Mouse (Mus musculus) megakaryocyte, embryonic 14.5 days (primary cell): Measurements from ENCODE around the gene Rnf19b.

Source experiments
- FLI1 ChIP-seq: IDR thresholded peaks from 2 replicates; pipeline ENCODE4 v1.6.1; 2012; ENCODE audit warnings: low read length, inconsistent platforms, mixed read lengths
- GATA1 ChIP-seq: IDR thresholded peaks from 3 replicates; pipeline ENCODE4 v1.6.1; 2012; ENCODE audit warnings: mixed read lengths, low read length, inconsistent platforms, borderline replicate concordance

GRCm38 (mm10) chr4:129049306-129050011, 8.6 kb upstream of the Rnf19b start:
- no peak for TF ChIP-seq GATA1
- no peak for TF ChIP-seq FLI1
